Mouse (Mus musculus) embryonic facial prominence, embryonic 11.5 days (tissue): ENCODE data around the gene Zfp341. TPM values are rescaled to one million over a fixed set of nuclear protein-coding genes. Genes with fewer than 3 reads are reported as not detected.

Experiments
- ATAC-seq: fragments of 200-750 bp; cut with Nextera tagmentation; replicated peaks from 2 replicates; pipeline ENCODE4 v1.8.0; 2017; ENCODE audit warnings: low read depth; ENCODE audit not compliant: insufficient number of reproducible peaks, low FRiP score, low TSS enrichment
- DNase-seq: peaks from one replicate; pipeline ENCODE4 v3.0.0-alpha.2; 2015; ENCODE audit warnings: low spot score
- H3K27ac ChIP-seq: fragments of 300-500 bp; sonication (generic); replicated peaks from 2 replicates; pipeline ENCODE4 v1.5.1; 2014; ENCODE audit warnings: mild to moderate bottlenecking, low read depth, low read length, control low read depth
- H3K27me3 ChIP-seq: fragments of 300-500 bp; sonication (generic); 2 replicates; pipeline ENCODE4 v1.6.1; 2014; ENCODE audit warnings: mild to moderate bottlenecking, low read length, moderate library complexity, mixed read lengths; ENCODE audit not compliant: control insufficient read depth, insufficient read depth
- H3K36me3 ChIP-seq: fragments of 300-500 bp; sonication (generic); replicated peaks from 2 replicates; pipeline ENCODE4 v1.6.1; 2014; ENCODE audit warnings: low read depth, mild to moderate bottlenecking, low read length, moderate library complexity, mixed read lengths; ENCODE audit not compliant: control insufficient read depth, insufficient read depth
- H3K4me1 ChIP-seq: fragments of 300-500 bp; sonication (generic); 2 replicates; pipeline ENCODE4 v1.6.1; 2014; ENCODE audit warnings: low read length, mixed read lengths; ENCODE audit not compliant: control insufficient read depth, insufficient read depth
- H3K4me2 ChIP-seq: fragments of 300-500 bp; sonication (generic); 2 replicates; pipeline ENCODE4 v1.6.1; 2014; ENCODE audit warnings: low read depth, mild to moderate bottlenecking, control low read depth, low read length, moderate library complexity
- H3K4me3 ChIP-seq: fragments of 300-500 bp; sonication (generic); 2 replicates; pipeline ENCODE4 v1.5.1; 2014; ENCODE audit warnings: low read depth, low read length, control low read depth
- H3K9ac ChIP-seq: fragments of 300-500 bp; sonication (generic); replicated peaks from 2 replicates; pipeline ENCODE4 v1.6.1; 2014; ENCODE audit warnings: mild to moderate bottlenecking, control low read depth, low read length
- H3K9me3 ChIP-seq: fragments of 300-500 bp; sonication (generic); replicated peaks from 2 replicates; pipeline ENCODE4 v1.6.1; 2016; ENCODE audit warnings: mild to moderate bottlenecking, low read length, inconsistent platforms, mixed read lengths; ENCODE audit not compliant: control insufficient read depth
- WGBS: fragments of 180-500 bp; shearing (Covaris S2); extraction: QIAGEN DNeasy Blood & Tissue Kit; methylation state at CpG from one replicate; pipeline ENCODE4 v1.1.7; 2014; 5-methylcytosine and 5-hydroxymethylcytosine counted together
- polyA plus RNA-seq: library from polyadenylated mRNA; unstranded; fragments of >200 nt; fragmentation: Nextera tagmentation; extraction: Ambion mirVana; gene quantifications from 2 replicates; pipeline ENCODE4 v1.2.1, GENCODE M21; 2014

Gene Zfp341
- polyA plus RNA-seq, 1 experiment from 2014 or later = 0.60 TPM

DNA sequence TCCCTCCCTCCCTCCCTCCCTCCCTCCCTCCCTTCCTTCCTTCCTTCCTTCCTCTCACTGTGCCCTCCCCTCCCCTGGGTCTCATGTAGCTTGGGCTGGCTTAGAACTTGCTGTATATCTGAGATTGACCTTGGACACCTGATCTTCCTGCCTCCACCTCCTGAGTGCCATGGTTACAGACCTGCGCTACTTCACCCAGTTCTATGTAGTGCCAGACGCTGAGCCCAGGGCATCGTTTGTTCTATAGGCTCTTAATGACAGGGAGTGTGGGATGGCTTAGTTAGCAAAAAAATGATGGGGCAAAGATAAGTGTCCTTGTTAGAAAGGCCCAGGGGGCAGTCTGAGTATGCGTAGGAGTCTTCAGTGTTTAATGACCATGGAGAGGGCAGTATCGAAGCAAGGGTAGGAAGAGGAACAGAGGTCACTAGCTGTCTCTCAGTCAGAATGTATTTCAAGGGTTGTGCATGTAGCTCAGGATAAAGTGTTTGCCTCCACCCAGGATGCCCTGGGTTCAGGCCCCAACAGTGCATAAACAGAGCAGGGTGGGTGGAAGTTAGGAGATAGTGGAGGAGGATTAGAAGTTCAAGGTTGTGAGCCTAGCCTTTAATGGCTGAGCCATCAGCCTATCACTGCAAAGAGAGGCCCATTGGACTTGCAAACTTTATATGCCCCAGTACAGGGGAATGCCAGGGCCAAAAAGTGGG, 20.1 kb downstream of the Zfp341 start:
- ATAC-seq = no peak
- H3K27me3 ChIP-seq = no peaks in the 10 kb centered on the region
- DNase-seq = no peak
- peaks cover 2% of the 10 kb centered on the region for H3K36me3 ChIP-seq
- H3K4me2 ChIP-seq = no peak overlapping the region
- WGBS = 94% methylated on average over 5 of the region's 5 CpGs
- H3K9ac ChIP-seq = no peak overlapping the region
- no peak overlapping the region for H3K27ac ChIP-seq
- H3K4me3 ChIP-seq = no peak overlapping the region
- H3K9me3 ChIP-seq = no peaks in the 10 kb centered on the region
- no peaks in the 10 kb centered on the region for H3K4me1 ChIP-seq

- H3K36me3 ChIP-seq = peaks cover 5% of the 10 kb centered on the region
These were observed 21.0 kb downstream of the Zfp341 start for GRCm38 (mm10) chr2:154633876-154634644.

GRCm38 (mm10) chr2:154635826-154636225, 22.7 kb downstream of the Zfp341 start:
- Histone ChIP-seq H3K27me3 (no peaks in the 10 kb centered on the region), H3K9me3 (no peaks in the 10 kb centered on the region), H3K4me1 (no peaks in the 10 kb centered on the region), H3K4me2 (no peak overlapping the region), H3K9ac (no peak overlapping the region), H3K4me3 (no peak overlapping the region), H3K27ac (no peak overlapping the region), H3K36me3 (peaks cover 5% of the 10 kb centered on the region)
- ATAC-seq = no peak
- WGBS = 96% methylated on average over 2 of the region's 2 CpGs
- no peak for DNase-seq

More at GRCm38 (mm10) chr2:154633876-154634644, 21.0 kb downstream of the Zfp341 start:
- 93% methylated on average over 9 of the region's 9 CpGs for WGBS
- H3K4me3 ChIP-seq = no peak overlapping the region
- H3K9ac ChIP-seq = no peak overlapping the region
- no peak for DNase-seq
- no peaks in the 10 kb centered on the region for H3K27me3 ChIP-seq
- H3K9me3 ChIP-seq = no peaks in the 10 kb centered on the region
- H3K4me1 ChIP-seq = no peaks in the 10 kb centered on the region
- no peak overlapping the region for H3K27ac ChIP-seq
- H3K4me2 ChIP-seq = no peak overlapping the region
- ATAC-seq = no peak

GRCm38 (mm10) chr2:154638521-154638920, 25.4 kb downstream of the Zfp341 start:
- Histone ChIP-seq H3K36me3 (peaks cover 5% of the 10 kb centered on the region), H3K9ac (no peak overlapping the region), H3K9me3 (no peaks in the 10 kb centered on the region), H3K4me1 (no peaks in the 10 kb centered on the region), H3K27me3 (no peaks in the 10 kb centered on the region), H3K27ac (no peak overlapping the region), H3K4me3 (no peak overlapping the region), H3K4me2 (no peak overlapping the region)
- 96% methylated on average over 3 of the region's 3 CpGs for WGBS
- DNase-seq (no peak), ATAC-seq (no peak)

- H3K27ac ChIP-seq = no peak overlapping the region
- H3K36me3 ChIP-seq = peaks cover 5% of the 10 kb centered on the region
- ATAC-seq (no peak), DNase-seq (no peak)
- H3K27me3 ChIP-seq = no peaks in the 10 kb centered on the region
- no peaks in the 10 kb centered on the region for H3K4me1 ChIP-seq
- H3K9ac ChIP-seq = no peak overlapping the region
- H3K9me3 ChIP-seq = no peaks in the 10 kb centered on the region
- no peak overlapping the region for H3K4me2 ChIP-seq
- 94% methylated on average over 4 of the region's 4 CpGs for WGBS
- H3K4me3 ChIP-seq = no peak overlapping the region
These were observed 26.0 kb downstream of the Zfp341 start for GRCm38 (mm10) chr2:154639115-154639514.

GRCm38 (mm10) chr2:154641176-154641575, 28.1 kb downstream of the Zfp341 start:
- H3K27me3 ChIP-seq = no peaks in the 10 kb centered on the region
- ATAC-seq (no peak), DNase-seq (no peak)
- no peak overlapping the region for H3K4me3 ChIP-seq
- no peaks in the 10 kb centered on the region for H3K4me1 ChIP-seq
- 64% methylated on average over 8 of the region's 8 CpGs for WGBS
- no peaks in the 10 kb centered on the region for H3K9me3 ChIP-seq
- H3K9ac ChIP-seq = no peak overlapping the region
- no peak overlapping the region for H3K27ac ChIP-seq
- H3K4me2 ChIP-seq = no peak overlapping the region
- peaks cover 5% of the 10 kb centered on the region for H3K36me3 ChIP-seq

DNA sequence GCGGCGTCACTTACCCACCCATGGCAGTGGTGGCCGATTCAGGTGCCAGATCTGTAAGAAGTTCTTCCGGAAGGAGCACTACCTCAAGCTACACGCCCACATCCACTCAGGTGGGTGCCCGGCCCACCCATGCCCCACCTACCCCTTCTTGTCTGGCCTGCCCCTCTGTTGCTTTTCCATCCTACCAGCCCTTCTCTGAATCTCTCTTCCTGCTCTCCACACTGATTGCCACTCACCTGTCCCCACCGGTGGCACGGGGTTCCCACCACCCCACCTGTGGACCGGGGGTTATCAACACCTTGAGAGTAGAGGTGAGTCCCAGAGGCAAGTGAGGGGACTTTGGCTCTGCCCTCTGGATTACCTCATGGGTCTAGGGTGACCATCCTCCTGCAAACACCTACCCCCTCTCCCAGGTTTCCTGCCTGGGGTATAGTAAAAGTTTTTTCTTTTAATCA, 28.9 kb downstream of the Zfp341 start:
- no peaks in the 10 kb centered on the region for H3K27me3 ChIP-seq

More for the DNA sequence above, 28.9 kb downstream of the Zfp341 start:
- Histone ChIP-seq H3K4me1 (no peaks in the 10 kb centered on the region), H3K9me3 (no peaks in the 10 kb centered on the region), H3K27ac (no peak overlapping the region), H3K4me3 (no peak overlapping the region), H3K36me3 (peaks cover 5% of the 10 kb centered on the region), H3K9ac (no peak overlapping the region), H3K4me2 (no peak overlapping the region)
- DNase-seq (no peak), ATAC-seq (no peak)
- 96% methylated on average over 9 of the region's 9 CpGs for WGBS
